Mouse (Mus musculus) right cerebral cortex, adult 18-20 months (tissue): Measurements from ENCODE around the gene Abhd14b.
"Not testable (repeated sequence)": the region's sequence is repeated elsewhere in the genome, so short reads cannot be mapped to it uniquely, and the experiment has no call there.

Experiments
- DNase-seq: peaks from one replicate; pipeline ENCODE4 v3.0.0; 2022; ENCODE audit warnings: mixed read lengths

Abhd14b gene

DNA sequence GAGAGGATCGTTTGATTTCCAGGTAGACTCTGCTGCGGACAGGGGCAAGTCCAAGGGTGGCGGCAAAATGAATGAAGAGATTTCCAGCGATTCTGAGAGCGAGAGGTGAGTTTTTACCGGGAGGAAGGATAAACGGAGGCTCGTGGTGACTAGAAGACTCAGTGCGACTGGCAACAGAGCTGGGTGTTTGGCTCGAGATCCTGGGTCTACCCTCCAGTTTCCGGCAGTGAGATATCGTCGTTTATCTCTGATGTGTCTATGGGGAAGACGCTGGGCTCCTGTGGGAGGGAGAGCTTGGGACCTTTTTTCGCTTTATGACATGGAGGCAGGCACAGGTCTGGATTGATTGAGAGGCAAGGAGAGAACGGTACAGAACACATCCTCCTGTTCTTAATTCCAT, 30.4 kb downstream of the Abhd14b start:
- no peak for DNase-seq

DNA sequence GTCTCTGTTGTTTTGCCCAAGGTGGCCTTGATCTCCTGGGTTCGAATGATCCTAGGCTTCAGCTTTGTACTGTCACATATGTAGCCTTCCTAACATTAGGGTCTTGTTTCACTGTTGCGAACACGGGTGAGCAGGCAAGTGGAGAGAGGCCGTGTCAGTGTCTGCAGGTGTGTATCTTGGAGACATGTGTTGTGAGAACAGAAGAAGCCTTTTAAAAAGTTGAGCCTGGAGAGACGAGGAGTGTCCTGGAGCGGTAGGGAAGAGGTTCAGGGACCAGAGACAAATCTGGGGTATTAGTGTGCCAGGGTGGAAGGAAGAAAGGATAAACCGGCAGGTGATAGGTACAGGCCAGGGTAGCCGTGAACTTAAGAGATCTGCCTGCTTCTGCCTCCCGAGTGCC, 30.8 kb downstream of the Abhd14b start:
- no peak for DNase-seq

- no peak for DNase-seq
Observed at GRCm38 (mm10) chr9:106480541-106480940, 33.3 kb downstream of the Abhd14b start.

DNA sequence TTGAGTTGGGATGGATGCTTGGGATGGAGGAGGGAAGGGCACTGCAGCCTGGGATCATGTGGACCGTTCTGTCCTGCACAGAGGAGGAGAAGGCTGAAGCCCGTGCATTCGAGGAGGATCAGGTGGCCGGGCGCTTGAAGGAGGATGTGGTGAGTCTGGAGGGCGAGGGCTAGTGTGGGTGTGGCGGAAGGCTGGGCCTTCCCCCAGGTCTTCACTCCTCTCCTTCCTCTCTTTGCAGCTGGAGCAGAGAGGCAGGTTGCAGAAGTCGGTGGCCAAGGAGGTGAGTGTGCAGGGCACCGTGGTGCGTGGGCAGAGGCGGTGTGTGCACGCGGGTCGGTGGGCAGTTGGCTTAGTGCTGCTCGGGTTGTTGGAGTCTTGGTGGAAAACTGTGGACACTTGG, 33.8 kb downstream of the Abhd14b start:
- DNase-seq, result no peak

DNA sequence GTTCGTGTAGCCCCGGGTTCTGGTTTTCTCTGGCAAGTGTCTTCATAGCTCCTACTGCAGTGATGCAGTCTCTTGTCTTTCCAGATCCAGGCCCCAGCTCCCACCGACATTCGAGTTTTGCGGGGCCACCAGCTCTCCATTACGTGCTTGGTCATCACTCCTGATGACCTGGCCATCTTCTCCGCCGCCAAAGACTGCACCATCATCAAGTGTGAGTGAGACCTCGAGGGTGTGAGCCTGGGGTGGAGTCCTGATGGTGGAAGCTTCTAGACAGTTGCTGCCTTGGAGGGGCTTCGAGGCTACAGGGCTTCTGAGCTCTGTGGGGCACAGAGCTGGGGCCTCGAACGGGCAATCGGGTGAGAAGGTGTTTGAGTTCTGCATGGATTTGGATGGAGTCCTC, 34.4 kb downstream of the Abhd14b start:
- DNase-seq, result no peak

GRCm38 (mm10) chr9:106482578-106483115, 35.4 kb downstream of the Abhd14b start:
- no peak for DNase-seq

- no peak for DNase-seq
Observed at GRCm38 (mm10) chr9:106483136-106483535, 35.9 kb downstream of the Abhd14b start.

- DNase-seq, result no peak
Observed at GRCm38 (mm10) chr9:106483606-106484005, 36.3 kb downstream of the Abhd14b start.

GRCm38 (mm10) chr9:106485076-106485475, 37.8 kb downstream of the Abhd14b start:
- no peak for DNase-seq

- DNase-seq, result not testable (repeated sequence)
Observed at GRCm38 (mm10) chr9:106487602-106488001, 40.3 kb downstream of the Abhd14b start.

- DNase-seq, result no peak
Observed at GRCm38 (mm10) chr9:106499667-106500066, 52.4 kb downstream of the Abhd14b start, which contains the start of gene Iqcf1. Gene Iqcf1 (plus strand): TSS chr9:106499967.

GRCm38 (mm10) chr9:106501846-106502245, 54.6 kb downstream of the Abhd14b start:
- no peak for DNase-seq
